In genomic region chr3:152211731-152212279, GRCm38 (mm10) we compare ENCODE assay signal across 8 mouse cellular contexts. TPM values are rescaled to one million over a fixed set of nuclear protein-coding genes. Genes with fewer than 3 reads are reported as not detected.
DNase-seq lines count a peak whose midpoint lies in the region; ATAC-seq and TF ChIP-seq lines count a peak whose summit lies in the region.

No protein-coding gene starts in this region.

- no peaks in the 10 kb centered on the region for H3K9me3 ChIP-seq in kidney, embryonic 16.5 days (ENCODE audit: low read length)
- no peaks in the 10 kb centered on the region for H3K9me3 ChIP-seq in heart, postnatal 0 days (replicated peaks; ENCODE audit: control insufficient read depth, low read length)
- H3K9me3 ChIP-seq in lung, postnatal 0 days (ENCODE audit: low read length): no peaks in the 10 kb centered on the region

- 15% methylated on average over 7 of the region's 7 CpGs for WGBS in kidney, embryonic 16.5 days
- 1% methylated on average over 7 of the region's 7 CpGs for WGBS in heart, postnatal 0 days
- WGBS in lung, postnatal 0 days: 0% methylated on average over 7 of the region's 7 CpGs

- no peak for TF ChIP-seq EP300 in heart, postnatal 0 days (IDR thresholded peaks at IDR 0.05; ENCODE audit: low read depth)
- no peak for TF ChIP-seq EP300 in lung, postnatal 0 days (IDR thresholded peaks at IDR 0.05)

- ATAC-seq in kidney, embryonic 16.5 days (ENCODE audit: low FRiP score, low TSS enrichment): no peak
- no peak for ATAC-seq in heart, postnatal 0 days (ENCODE audit: insufficient read depth, low read depth)
- ATAC-seq in lung, postnatal 0 days: no peak

- DNase-seq in kidney, adult 8-10 months: no peak
- peak; percentile 7 for DNase-seq in Muller cell, postnatal 12 days (ENCODE audit: inconsistent ontology term)
- no peak for DNase-seq in heart, postnatal 0 days (ENCODE audit: low spot score)
- DNase-seq in lung, postnatal 0 days (ENCODE audit: low spot score): no peak
- DNase-seq in thymus, postnatal 25 days: peak; percentile 63
- no peak for DNase-seq in ovary, postnatal 14 days (ENCODE audit: low spot score)
- no peak for DNase-seq in spleen, postnatal 14 days (ENCODE audit: low spot score in 2 of 2)

- no peak for TF ChIP-seq CTCF in heart, postnatal 0 days (IDR thresholded peaks at IDR 0.05; ENCODE audit: low read depth)
- TF ChIP-seq CTCF in lung, postnatal 0 days (IDR thresholded peaks at IDR 0.05): no peak

- H3K36me3 ChIP-seq in kidney, embryonic 16.5 days (ENCODE audit: insufficient read depth, low read length): peaks cover 12% of the 10 kb centered on the region; the same call in 1 of the 2 replicates
- peaks cover 24% of the 10 kb centered on the region for H3K36me3 ChIP-seq in heart, postnatal 0 days (replicated peaks; ENCODE audit: control insufficient read depth, insufficient read depth, low read length)
- H3K36me3 ChIP-seq in lung, postnatal 0 days (ENCODE audit: insufficient read depth, low read length): no peaks in the 10 kb centered on the region

- peaks cover 27% of the 10 kb centered on the region for H3K4me1 ChIP-seq in kidney, embryonic 16.5 days (ENCODE audit: insufficient read depth, low read length)
- peaks cover 26% of the 10 kb centered on the region for H3K4me1 ChIP-seq in heart, postnatal 0 days (ENCODE audit: control insufficient read depth, insufficient read depth)
- H3K4me1 ChIP-seq in lung, postnatal 0 days (ENCODE audit: insufficient read depth, low read depth, low read length): peaks cover 9% of the 10 kb centered on the region

- H3K4me2 ChIP-seq in kidney, embryonic 16.5 days (replicated peaks; ENCODE audit: low read depth, low read length): peak overlapping the region; percentile 89
- H3K4me2 ChIP-seq in heart, postnatal 0 days (ENCODE audit: low read depth, low read length): peak overlapping the region; percentile 75
- H3K4me2 ChIP-seq in lung, postnatal 0 days (replicated peaks; ENCODE audit: low read depth, low read length): peak overlapping the region; percentile 85

- peak overlapping the region; percentile 93 for H3K4me3 ChIP-seq in kidney, embryonic 16.5 days (ENCODE audit: low read length)
- H3K4me3 ChIP-seq in heart, postnatal 0 days (ENCODE audit: low read depth, low read length): peak overlapping the region; percentile 89
- H3K4me3 ChIP-seq in lung, postnatal 0 days (ENCODE audit: low read depth, low read length): peak overlapping the region; percentile 84

- H3K27ac ChIP-seq in kidney, embryonic 16.5 days (ENCODE audit: low read length): no peak overlapping the region
- peak overlapping the region; percentile 100 for H3K27ac ChIP-seq in heart, postnatal 0 days (ENCODE audit: low read depth)
- H3K27ac ChIP-seq in lung, postnatal 0 days (ENCODE audit: low read length): 0 out of 2 replicates have a peak overlapping the region, but pooled peaks have one; percentile 97

- peak overlapping the region; percentile 100 for H3K9ac ChIP-seq in kidney, embryonic 16.5 days (replicated peaks; ENCODE audit: low read length)
- peak overlapping the region; percentile 99 for H3K9ac ChIP-seq in heart, postnatal 0 days (replicated peaks; ENCODE audit: low read depth, low read length)
- H3K9ac ChIP-seq in lung, postnatal 0 days (replicated peaks; ENCODE audit: low read depth): peak overlapping the region; percentile 98

- no peaks in the 10 kb centered on the region for H3K27me3 ChIP-seq in kidney, embryonic 16.5 days (ENCODE audit: insufficient read depth, low read length)
- no peaks in the 10 kb centered on the region for H3K27me3 ChIP-seq in heart, postnatal 0 days (ENCODE audit: control insufficient read depth, insufficient read depth, low read length)
- H3K27me3 ChIP-seq in lung, postnatal 0 days (replicated peaks; ENCODE audit: insufficient read depth, low read length): no peaks in the 10 kb centered on the region

RNA-seq across cellular contexts. Expression of gene Fubp1, which starts 1.6 kb away (rescaled TPM):
- 258 and 286 TPM in 2 replicates for polyA plus RNA-seq in kidney, embryonic 16.5 days (2015; fragmentation: Nextera tagmentation; extraction: Ambion mirVana)
- 71.2 and 131 TPM in 2 replicates for total RNA-seq in heart, postnatal 0 days (2014; rRNA removed; ENCODE audit: low replicate concordance)
- polyA plus RNA-seq in heart, postnatal 0 days (2015; fragmentation: Nextera tagmentation; extraction: Ambion mirVana): 72.9 and 80.7 TPM in 2 replicates
- 74.9 and 95.5 TPM in 2 replicates for polyA plus RNA-seq in lung, postnatal 0 days (2015; fragmentation: Nextera tagmentation; extraction: Ambion mirVana)

RNA-seq across cellular contexts. Expression of gene Dnajb4, which starts 1.7 kb away (rescaled TPM):
- 34.1 and 34.2 TPM in 2 replicates for polyA plus RNA-seq in kidney, embryonic 16.5 days (2015; fragmentation: Nextera tagmentation; extraction: Ambion mirVana)
- 52.9 and 54.5 TPM in 2 replicates for total RNA-seq in heart, postnatal 0 days (2014; rRNA removed; ENCODE audit: low replicate concordance)
- 60.1 TPM in 2 replicates for polyA plus RNA-seq in heart, postnatal 0 days (2015; fragmentation: Nextera tagmentation; extraction: Ambion mirVana)
- polyA plus RNA-seq in lung, postnatal 0 days (2015; fragmentation: Nextera tagmentation; extraction: Ambion mirVana): 54.0 and 58.7 TPM in 2 replicates

RNA-seq across cellular contexts. Expression of gene Gipc2, which starts 45.8 kb away (rescaled TPM):
- 43.7 and 45.7 TPM in 2 replicates for polyA plus RNA-seq in kidney, embryonic 16.5 days (2015; fragmentation: Nextera tagmentation; extraction: Ambion mirVana)
- not detected in 2 replicates for total RNA-seq in heart, postnatal 0 days (2014; rRNA removed; ENCODE audit: low replicate concordance)
- polyA plus RNA-seq in heart, postnatal 0 days (2015; fragmentation: Nextera tagmentation; extraction: Ambion mirVana): 3.3 and 3.6 TPM in 2 replicates
- polyA plus RNA-seq in lung, postnatal 0 days (2015; fragmentation: Nextera tagmentation; extraction: Ambion mirVana): 86.3 and 107 TPM in 2 replicates

RNA-seq across cellular contexts. Expression of gene Nexn, which starts 54.3 kb away (rescaled TPM):
- 9.5 and 10.9 TPM in 2 replicates for polyA plus RNA-seq in kidney, embryonic 16.5 days (2015; fragmentation: Nextera tagmentation; extraction: Ambion mirVana)
- total RNA-seq in heart, postnatal 0 days (2014; rRNA removed; ENCODE audit: low replicate concordance): 32.1 and 88.6 TPM in 2 replicates
- polyA plus RNA-seq in heart, postnatal 0 days (2015; fragmentation: Nextera tagmentation; extraction: Ambion mirVana): 314 and 316 TPM in 2 replicates
- polyA plus RNA-seq in lung, postnatal 0 days (2015; fragmentation: Nextera tagmentation; extraction: Ambion mirVana): 39.9 and 47.1 TPM in 2 replicates

Comparison
In these comparisons a context has a peak if more than half of its experiments do, and no peak if none do; other contexts are left out.
1. DNase-seq: peak in Muller cell, postnatal 12 days (single experiment) and thymus, postnatal 25 days (single experiment); none in kidney, adult 8-10 months (0 of 2), heart, postnatal 0 days (single experiment), lung, postnatal 0 days (single experiment), ovary, postnatal 14 days (single experiment) and spleen, postnatal 14 days (0 of 2).
2. Peak in every context shown above with its lines, with median percentiles within 50 percentile points of each other: H3K4me2 ChIP-seq, H3K4me3 ChIP-seq and H3K9ac ChIP-seq.